Mouse (Mus musculus) lung, postnatal 0 days (tissue): ENCODE measurements around the gene Ndufa6. TPM values are rescaled to one million over a fixed set of nuclear protein-coding genes. Genes with fewer than 3 reads are reported as not detected.

ENCODE experiments used
- ATAC-seq: fragments of 200-750 bp; cut with Nextera tagmentation; 2 replicates; pipeline ENCODE4 v1.8.0; 2017; ENCODE audit warnings: moderate library complexity
- DNase-seq: peaks from one replicate; pipeline ENCODE4 v3.0.0-alpha.2; 2016; ENCODE audit warnings: low spot score
- H3K27ac ChIP-seq: fragments of 300-500 bp; sonication (generic); 2 replicates; pipeline ENCODE4 v1.5.1; 2014; ENCODE audit warnings: antibody characterized with exemption, mild to moderate bottlenecking, low read length, mixed read lengths
- H3K27me3 ChIP-seq: fragments of 300-500 bp; sonication (generic); replicated peaks from 2 replicates; pipeline ENCODE4 v1.6.1; 2014; ENCODE audit warnings: low read length, mixed read lengths; ENCODE audit not compliant: insufficient read depth
- H3K36me3 ChIP-seq: fragments of 300-500 bp; sonication (generic); 2 replicates; pipeline ENCODE4 v1.6.1; 2014; ENCODE audit warnings: low read length, mixed read lengths; ENCODE audit not compliant: insufficient read depth
- H3K4me1 ChIP-seq: fragments of 300-500 bp; sonication (generic); 2 replicates; pipeline ENCODE4 v1.6.1; 2014; ENCODE audit warnings: antibody characterized with exemption, low read depth, low read length, mixed read lengths; ENCODE audit not compliant: insufficient read depth
- H3K4me2 ChIP-seq: fragments of 300-500 bp; sonication (generic); replicated peaks from 2 replicates; pipeline ENCODE4 v1.6.1; 2014; ENCODE audit warnings: low read depth, mild to moderate bottlenecking, low read length, moderate library complexity, mixed read lengths
- H3K4me3 ChIP-seq: fragments of 300-500 bp; sonication (generic); 2 replicates; pipeline ENCODE4 v1.5.1; 2014; ENCODE audit warnings: low read depth, low read length
- H3K9ac ChIP-seq: fragments of 300-500 bp; sonication (generic); replicated peaks from 2 replicates; pipeline ENCODE4 v1.6.1; 2014; ENCODE audit warnings: low read depth, mild to moderate bottlenecking
- H3K9me3 ChIP-seq: fragments of 300-500 bp; sonication (generic); 2 replicates; pipeline ENCODE4 v1.6.1; 2016; ENCODE audit warnings: low read length, mixed read lengths
- CTCF ChIP-seq: IDR thresholded peaks from 2 replicates; pipeline ENCODE4 v1.5.1; 2016; ENCODE audit warnings: antibody characterized with exemption, mild to moderate bottlenecking
- EP300 ChIP-seq: IDR thresholded peaks from 2 replicates; pipeline ENCODE4 v1.6.1; 2016; ENCODE audit warnings: antibody characterized with exemption, mild to moderate bottlenecking, control low read depth
- WGBS: fragments of 180-500 bp; shearing (Covaris S2); extraction: QIAGEN DNeasy Blood & Tissue Kit; methylation state at CpG from one replicate; pipeline ENCODE4 v1.1.7; 2014; 5-methylcytosine and 5-hydroxymethylcytosine counted together
- polyA plus RNA-seq: library from polyadenylated mRNA; unstranded; fragments of >200 nt; fragmentation: Nextera tagmentation; extraction: Ambion mirVana; gene quantifications from 2 replicates; pipeline ENCODE4 v1.2.1, GENCODE M21; 2015

Ndufa6 gene
- polyA plus RNA-seq, 1 experiment from 2014 or later = 454 TPM

DNA sequence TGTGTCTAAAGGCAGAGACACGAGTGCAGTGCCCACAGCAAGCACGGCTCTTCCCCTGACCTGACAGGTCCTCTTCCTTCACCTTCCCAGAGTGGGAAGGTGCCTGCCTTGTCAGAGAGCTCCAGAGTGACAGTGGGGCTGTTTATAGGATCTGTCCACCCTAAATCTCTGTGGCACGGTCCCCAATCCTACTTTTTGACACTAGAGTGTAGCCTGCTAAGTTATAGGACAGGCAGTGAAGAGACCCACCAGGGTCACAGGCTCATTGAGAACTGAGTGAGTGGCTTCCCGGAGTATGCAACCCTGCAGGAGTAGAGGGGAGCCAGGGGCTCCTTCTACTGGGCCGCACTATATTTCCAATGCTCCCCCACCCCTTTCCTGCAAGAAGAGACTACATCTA lies 23.6 kb upstream of the Ndufa6 start:
- Histone ChIP-seq H3K27me3 (no peaks in the 10 kb centered on the region), H3K4me2 (0 out of 2 replicates have a peak overlapping the region, but pooled peaks have one; percentile 27), H3K4me3 (no peak overlapping the region), H3K9me3 (no peaks in the 10 kb centered on the region), H3K27ac (peak overlapping the region; percentile 93), H3K9ac (no peak overlapping the region), H3K36me3 (no peaks in the 10 kb centered on the region), H3K4me1 (peaks cover 7% of the 10 kb centered on the region; the same call in 1 of the 2 replicates)
- no peak for DNase-seq
- WGBS = 57% methylated on average over 5 of the region's 5 CpGs
- no peak for ATAC-seq
- TF ChIP-seq CTCF (no peak), EP300 (no peak)

DNA sequence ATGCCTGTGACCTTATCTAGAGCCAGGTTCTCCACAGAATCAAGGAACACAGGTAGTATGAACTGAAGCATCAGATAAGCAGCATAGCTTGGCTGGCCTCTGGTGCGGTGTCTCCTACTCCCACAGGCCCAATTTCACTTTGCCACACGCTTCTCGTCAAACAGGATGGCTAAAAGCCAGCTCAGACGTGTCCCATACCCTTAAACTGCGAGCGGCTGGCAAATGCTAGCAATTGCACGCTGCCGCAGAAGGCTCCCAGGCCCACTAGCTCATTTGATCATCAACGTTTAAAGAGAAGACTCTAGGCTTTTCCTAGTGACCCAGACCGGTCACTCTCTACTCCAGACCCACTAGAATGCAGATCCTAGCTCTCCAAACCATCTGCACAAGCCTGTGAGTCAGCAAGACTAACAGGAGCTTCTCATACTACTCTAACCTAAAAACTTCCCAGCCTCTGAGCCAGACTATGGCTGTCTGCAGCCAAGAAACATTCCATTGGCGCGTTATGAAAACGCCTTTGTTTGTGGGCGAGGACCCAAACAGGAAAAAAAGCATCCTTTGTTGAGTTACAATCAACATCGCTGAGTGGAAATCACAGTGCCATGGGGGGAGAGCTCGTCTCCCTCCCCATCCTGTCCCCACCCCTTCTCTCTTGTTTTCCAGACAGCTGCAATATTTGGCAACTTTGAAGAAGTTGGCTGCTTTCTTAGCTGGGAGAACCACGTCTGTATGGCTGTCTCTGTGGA lies 22.4 kb upstream of the Ndufa6 start:
- ATAC-seq (peak; percentile 56), DNase-seq (peak; percentile 90)
- H3K9me3 ChIP-seq = no peaks in the 10 kb centered on the region
- peak overlapping the region; percentile 93 for H3K27ac ChIP-seq
- no peak overlapping the region for H3K4me3 ChIP-seq
- 51% methylated on average over 17 of the region's 17 CpGs for WGBS
- H3K27me3 ChIP-seq = no peaks in the 10 kb centered on the region
- no peak overlapping the region for H3K4me2 ChIP-seq
- H3K36me3 ChIP-seq = no peaks in the 10 kb centered on the region
- TF ChIP-seq EP300 = peak; percentile 85
- TF ChIP-seq CTCF = no peak
- H3K4me1 ChIP-seq = peaks cover 7% of the 10 kb centered on the region; the same call in 1 of the 2 replicates
- H3K9ac ChIP-seq = no peak overlapping the region

GRCm38 (mm10) chr15:82375855-82376254 lies 21.7 kb upstream of the Ndufa6 start:
- no peak overlapping the region for H3K9ac ChIP-seq
- H3K9me3 ChIP-seq = no peaks in the 10 kb centered on the region
- no peak overlapping the region for H3K4me2 ChIP-seq
- no peak for TF ChIP-seq EP300
- no peak overlapping the region for H3K27ac ChIP-seq
- peaks cover 7% of the 10 kb centered on the region; the same call in 1 of the 2 replicates for H3K4me1 ChIP-seq
- H3K4me3 ChIP-seq = no peak overlapping the region
- ATAC-seq (no peak), DNase-seq (no peak)
- 84% methylated on average over 9 of the region's 9 CpGs for WGBS
- H3K27me3 ChIP-seq = no peaks in the 10 kb centered on the region
- H3K36me3 ChIP-seq = no peaks in the 10 kb centered on the region

DNA sequence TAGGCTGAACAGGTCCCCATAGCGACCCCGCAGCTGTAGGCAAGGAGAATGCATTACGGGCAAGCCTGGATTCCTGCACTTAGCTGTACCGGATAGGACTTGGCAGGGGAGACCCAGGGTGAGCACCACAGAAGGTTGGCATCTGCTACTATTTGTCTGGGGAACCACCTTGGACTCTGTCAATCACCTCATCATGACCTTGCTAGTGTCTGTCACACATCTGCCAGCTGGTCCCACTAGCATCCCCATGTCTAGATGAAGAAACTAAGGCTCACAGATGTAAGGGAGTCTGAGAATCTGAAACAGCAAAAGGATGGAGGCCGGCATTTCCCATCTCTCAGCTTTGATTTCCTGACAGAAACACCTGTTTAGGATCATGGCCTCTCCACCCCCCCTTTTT lies 20.3 kb upstream of the Ndufa6 start:
- Histone ChIP-seq H3K4me1 (peaks cover 2% of the 10 kb centered on the region; the same call in 1 of the 2 replicates), H3K4me2 (no peak overlapping the region), H3K9me3 (no peaks in the 10 kb centered on the region), H3K9ac (no peak overlapping the region), H3K27ac (no peak overlapping the region), H3K4me3 (no peak overlapping the region), H3K27me3 (no peaks in the 10 kb centered on the region), H3K36me3 (no peaks in the 10 kb centered on the region)
- ATAC-seq (no peak), DNase-seq (no peak)
- WGBS = 88% methylated on average over 5 of the region's 5 CpGs
- TF ChIP-seq CTCF (no peak), EP300 (no peak)

GRCm38 (mm10) chr15:82372991-82373390 lies 18.9 kb upstream of the Ndufa6 start:
- no peak for TF ChIP-seq CTCF
- TF ChIP-seq EP300 = no peak
- no peaks in the 10 kb centered on the region for H3K36me3 ChIP-seq
- H3K4me2 ChIP-seq = no peak overlapping the region
- H3K27ac ChIP-seq = no peak overlapping the region
- H3K4me3 ChIP-seq = no peak overlapping the region
- H3K27me3 ChIP-seq = no peaks in the 10 kb centered on the region
- H3K9me3 ChIP-seq = no peaks in the 10 kb centered on the region
- H3K9ac ChIP-seq = no peak overlapping the region
- ATAC-seq (no peak), DNase-seq (no peak)
- H3K4me1 ChIP-seq = no peaks in the 10 kb centered on the region
- 85% methylated on average over 5 of the region's 5 CpGs for WGBS

GRCm38 (mm10) chr15:82372446-82372845 lies 18.3 kb upstream of the Ndufa6 start:
- no peaks in the 10 kb centered on the region for H3K27me3 ChIP-seq
- no peak overlapping the region for H3K27ac ChIP-seq
- TF ChIP-seq CTCF (no peak), EP300 (no peak)
- H3K9me3 ChIP-seq = no peaks in the 10 kb centered on the region
- DNase-seq (no peak), ATAC-seq (no peak)
- no peak overlapping the region for H3K4me2 ChIP-seq
- no peak overlapping the region for H3K4me3 ChIP-seq
- H3K4me1 ChIP-seq = no peaks in the 10 kb centered on the region
- 87% methylated on average over 6 of the region's 6 CpGs for WGBS
- no peaks in the 10 kb centered on the region for H3K36me3 ChIP-seq
- H3K9ac ChIP-seq = no peak overlapping the region
